Mouse (Mus musculus): ENCODE results near the gene Cyp2e1. TPM values are rescaled to one million over a fixed set of nuclear protein-coding genes. Genes with fewer than 3 reads are reported as not detected.
"Not testable (repeated sequence)": the region's sequence is repeated elsewhere in the genome, so short reads cannot be mapped to it uniquely, and the experiment has no call there.

Cyp2e1 gene
- polyA plus RNA-seq, 1 experiment from 2014 or later = not detected

- no peaks in the 10 kb centered on the region for H3K27me3 ChIP-seq (ENCODE audit: insufficient read depth, low read length)
- no peak overlapping the region for H3K4me3 ChIP-seq (ENCODE audit: low read depth, low read length)
- no peak for DNase-seq
- no peak overlapping the region for H3K27ac ChIP-seq (ENCODE audit: low read depth)
- no peak for ATAC-seq (ENCODE audit: insufficient read depth)
- no peak overlapping the region for H3K9ac ChIP-seq
- H3K4me1 ChIP-seq (ENCODE audit: insufficient read depth) = no peaks in the 10 kb centered on the region
- no peaks in the 10 kb centered on the region for H3K9me3 ChIP-seq (ENCODE audit: low read depth, low read length)
- no peak for TF ChIP-seq CTCF (IDR thresholded peaks at IDR 0.05; ENCODE audit: low read depth)
- no peak overlapping the region for H3K4me2 ChIP-seq
- no peaks in the 10 kb centered on the region for H3K36me3 ChIP-seq (ENCODE audit: insufficient read depth)
- 80% methylated on average over 3 of the region's 3 CpGs for WGBS
Observed at GRCm38 (mm10) chr7:140748827-140749160, 14.7 kb upstream of the Cyp2e1 start.

GRCm38 (mm10) chr7:140754556-140754955 lies 9.0 kb upstream of the Cyp2e1 start:
- no peak for ATAC-seq (ENCODE audit: insufficient read depth)
- DNase-seq = no peak
- H3K27me3 ChIP-seq (ENCODE audit: insufficient read depth, low read length) = no peaks in the 10 kb centered on the region
- H3K9me3 ChIP-seq (ENCODE audit: low read depth, low read length) = no peaks in the 10 kb centered on the region; the same call in 1 of the 2 replicates
- no peak overlapping the region for H3K9ac ChIP-seq
- no peak overlapping the region for H3K27ac ChIP-seq (ENCODE audit: low read depth)
- no peak overlapping the region for H3K4me3 ChIP-seq (ENCODE audit: low read depth, low read length)
- no peaks in the 10 kb centered on the region for H3K36me3 ChIP-seq (ENCODE audit: insufficient read depth)
- no peaks in the 10 kb centered on the region for H3K4me1 ChIP-seq (ENCODE audit: insufficient read depth)
- no peak overlapping the region for H3K4me2 ChIP-seq
- TF ChIP-seq CTCF (IDR thresholded peaks at IDR 0.05; ENCODE audit: low read depth) = no peak

GRCm38 (mm10) chr7:140756151-140756854 lies 7.2 kb upstream of the Cyp2e1 start:
- DNase-seq (peak; percentile 43), ATAC-seq (ENCODE audit: insufficient read depth) (peak; percentile 76; the same call in 1 of the 2 replicates)
- no peak overlapping the region; the same call in 1 of the 2 replicates for H3K27ac ChIP-seq (ENCODE audit: low read depth)
- TF ChIP-seq CTCF (IDR thresholded peaks at IDR 0.05; ENCODE audit: low read depth) = no peak
- no peaks in the 10 kb centered on the region; the same call in 1 of the 2 replicates for H3K9me3 ChIP-seq (ENCODE audit: low read depth, low read length)
- no peaks in the 10 kb centered on the region for H3K27me3 ChIP-seq (ENCODE audit: insufficient read depth, low read length)
- H3K4me2 ChIP-seq = no peak overlapping the region
- H3K36me3 ChIP-seq (ENCODE audit: insufficient read depth) = no peaks in the 10 kb centered on the region
- no peak overlapping the region for H3K9ac ChIP-seq
- H3K4me1 ChIP-seq (ENCODE audit: insufficient read depth) = no peaks in the 10 kb centered on the region
- no peak overlapping the region for H3K4me3 ChIP-seq (ENCODE audit: low read depth, low read length)
- 56% methylated on average over 4 of the region's 4 CpGs for WGBS

- H3K36me3 ChIP-seq (ENCODE audit: insufficient read depth) = no peaks in the 10 kb centered on the region
- H3K9me3 ChIP-seq (ENCODE audit: low read depth, low read length) = no peaks in the 10 kb centered on the region
- TF ChIP-seq CTCF (IDR thresholded peaks at IDR 0.05; ENCODE audit: low read depth) = no peak
- H3K27me3 ChIP-seq (ENCODE audit: insufficient read depth, low read length) = no peaks in the 10 kb centered on the region
- H3K4me2 ChIP-seq = no peak overlapping the region
- ATAC-seq (ENCODE audit: insufficient read depth) = no peak
- no peak overlapping the region for H3K27ac ChIP-seq (ENCODE audit: low read depth)
- no peaks in the 10 kb centered on the region for H3K4me1 ChIP-seq (ENCODE audit: insufficient read depth)
- no peak overlapping the region for H3K4me3 ChIP-seq (ENCODE audit: low read depth, low read length)
- H3K9ac ChIP-seq = no peak overlapping the region
- DNase-seq = no peak
Observed at GRCm38 (mm10) chr7:140760647-140761046, 2.9 kb upstream of the Cyp2e1 start.

- not testable (repeated sequence) for H3K9ac ChIP-seq; H3K4me1 ChIP-seq (ENCODE audit: insufficient read depth); H3K27ac ChIP-seq (ENCODE audit: low read depth); H3K9me3 ChIP-seq (ENCODE audit: low read depth, low read length); H3K27me3 ChIP-seq (ENCODE audit: insufficient read depth, low read length); H3K36me3 ChIP-seq (ENCODE audit: insufficient read depth); DNase-seq; H3K4me3 ChIP-seq (ENCODE audit: low read depth, low read length); ATAC-seq (ENCODE audit: insufficient read depth); H3K4me2 ChIP-seq
- whole genome bisulfite sequencing = 63% methylated on average over 1 of the region's 1 CpGs
Observed at GRCm38 (mm10) chr7:140765391-140765790, 1.9 kb downstream of the Cyp2e1 start.

- no peak for DNase-seq
- no peaks in the 10 kb centered on the region for H3K4me1 ChIP-seq (ENCODE audit: insufficient read depth)
- no peaks in the 10 kb centered on the region for H3K9me3 ChIP-seq (ENCODE audit: low read depth, low read length)
- WGBS = 63% methylated on average over 12 of the region's 12 CpGs
- no peak for ATAC-seq (ENCODE audit: insufficient read depth)
- H3K9ac ChIP-seq = no peak overlapping the region
- no peak for TF ChIP-seq CTCF (IDR thresholded peaks at IDR 0.05; ENCODE audit: low read depth)
- no peak overlapping the region for H3K4me2 ChIP-seq
- no peak overlapping the region for H3K27ac ChIP-seq (ENCODE audit: low read depth)
- no peaks in the 10 kb centered on the region for H3K27me3 ChIP-seq (ENCODE audit: insufficient read depth, low read length)
- no peaks in the 10 kb centered on the region for H3K36me3 ChIP-seq (ENCODE audit: insufficient read depth)
- H3K4me3 ChIP-seq (ENCODE audit: low read depth, low read length) = no peak overlapping the region
Observed at GRCm38 (mm10) chr7:140765888-140766739, 2.6 kb downstream of the Cyp2e1 start.

- 70% methylated on average over 4 of the region's 4 CpGs for WGBS
- Histone ChIP-seq H3K27ac (ENCODE audit: low read depth) (no peak overlapping the region), H3K9ac (no peak overlapping the region), H3K36me3 (ENCODE audit: insufficient read depth) (no peaks in the 10 kb centered on the region), H3K9me3 (ENCODE audit: low read depth, low read length) (no peaks in the 10 kb centered on the region), H3K27me3 (ENCODE audit: insufficient read depth, low read length) (no peaks in the 10 kb centered on the region), H3K4me3 (ENCODE audit: low read depth, low read length) (no peak overlapping the region), H3K4me1 (ENCODE audit: insufficient read depth) (no peaks in the 10 kb centered on the region), H3K4me2 (no peak overlapping the region)
- no peak for ATAC-seq (ENCODE audit: insufficient read depth)
- no peak for DNase-seq
- no peak for TF ChIP-seq CTCF (IDR thresholded peaks at IDR 0.05; ENCODE audit: low read depth)
Observed at GRCm38 (mm10) chr7:140780548-140780947, 17.0 kb downstream of the Cyp2e1 start.

Measured in lung, embryonic 14.5 days (tissue).